Mouse (Mus musculus): ENCODE data around the gene Filip1l. TPM values are rescaled to one million over a fixed set of nuclear protein-coding genes. Genes with fewer than 3 reads are reported as not detected.

The Filip1l gene
- total RNA-seq, 1 experiment = 7.4 TPM

- in situ Hi-C loops (cut with MboI; ENCODE audit: low sequenced_read_pairs in 2 of 2, unreplicated experiment in 2 of 2) = no loop called here
- Histone ChIP-seq H3K4me3 (ENCODE audit: insufficient read depth in 1 of 2, low read depth in 1 of 2, low read length in 2 of 2, poor library complexity in 1 of 2, severe bottlenecking in 1 of 2) (no peak overlapping the region), H3K27ac (ENCODE audit: insufficient read depth, low read depth, low read length, poor library complexity, severe bottlenecking) (no peak overlapping the region), H3K9me3 (ENCODE audit: control insufficient read depth, insufficient read depth, low read depth, low read length) (no peaks in the 10 kb centered on the region), H3K9ac (ENCODE audit: insufficient read depth, low read depth, low read length, poor library complexity, severe bottlenecking) (no peak overlapping the region), H3K4me1 (ENCODE audit: control insufficient read depth in 2 of 2, insufficient read depth in 2 of 2, low read length in 2 of 2, poor library complexity in 1 of 2) (no peaks in the 10 kb centered on the region), H3K36me3 (ENCODE audit: control insufficient read depth, insufficient read depth, low read length, poor library complexity, severe bottlenecking) (no peaks in the 10 kb centered on the region)
- TF ChIP-seq ZC3H11A (IDR thresholded peaks at IDR 0.05; ENCODE audit: borderline replicate concordance, low read depth, low read length) (no peak), HCFC1 (IDR thresholded peaks at IDR 0.05; ENCODE audit: borderline replicate concordance, insufficient read depth, low read length) (no peak), ZNF384 (IDR thresholded peaks at IDR 0.05; ENCODE audit: low read depth, low read length) (no peak), MAFK (IDR thresholded peaks at IDR 0.05; ENCODE audit: insufficient read depth, low read depth, low read length) (no peak), CHD2 (IDR thresholded peaks at IDR 0.05; ENCODE audit: low read depth, low read length) (no peak)
- no peak for DNase-seq (ENCODE audit: low read depth, low spot score)
These were observed 40.3 kb downstream of the Filip1l start for GRCm38 (mm10) chr16:57393161-57393560.

- TF ChIP-seq ZNF384 (IDR thresholded peaks at IDR 0.05; ENCODE audit: low read depth, low read length) = no peak
- TF ChIP-seq HCFC1 (IDR thresholded peaks at IDR 0.05; ENCODE audit: borderline replicate concordance, insufficient read depth, low read length) = no peak
- no peak for TF ChIP-seq CHD2 (IDR thresholded peaks at IDR 0.05; ENCODE audit: low read depth, low read length)
- TF ChIP-seq MAFK (IDR thresholded peaks at IDR 0.05; ENCODE audit: insufficient read depth, low read depth, low read length) = no peak
- no peak for TF ChIP-seq ZC3H11A (IDR thresholded peaks at IDR 0.05; ENCODE audit: borderline replicate concordance, low read depth, low read length)
- no peak overlapping the region for H3K4me3 ChIP-seq (ENCODE audit: insufficient read depth in 1 of 2, low read depth in 1 of 2, low read length in 2 of 2, poor library complexity in 1 of 2, severe bottlenecking in 1 of 2)
- no peaks in the 10 kb centered on the region for H3K36me3 ChIP-seq (ENCODE audit: control insufficient read depth, insufficient read depth, low read length, poor library complexity, severe bottlenecking)
- no peak overlapping the region for H3K9ac ChIP-seq (ENCODE audit: insufficient read depth, low read depth, low read length, poor library complexity, severe bottlenecking)
- H3K9me3 ChIP-seq (ENCODE audit: control insufficient read depth, insufficient read depth, low read depth, low read length) = no peaks in the 10 kb centered on the region
- H3K27ac ChIP-seq (ENCODE audit: insufficient read depth, low read depth, low read length, poor library complexity, severe bottlenecking) = no peak overlapping the region
- in situ Hi-C loops (cut with MboI; ENCODE audit: low sequenced_read_pairs in 2 of 2, unreplicated experiment in 2 of 2) = no loop called here
- DNase-seq (ENCODE audit: low read depth, low spot score) = no peak
- peaks cover 0 to 2% of the 10 kb centered on the region in 2 experiments; a peak in 1 of 4 replicates for H3K4me1 ChIP-seq (ENCODE audit: control insufficient read depth in 2 of 2, insufficient read depth in 2 of 2, low read length in 2 of 2, poor library complexity in 1 of 2)
These were observed 43.4 kb downstream of the Filip1l start for GRCm38 (mm10) chr16:57396249-57396648.

- Histone ChIP-seq H3K4me1 (ENCODE audit: control insufficient read depth in 2 of 2, insufficient read depth in 2 of 2, low read length in 2 of 2, poor library complexity in 1 of 2) (peaks cover 0 to 2% of the 10 kb centered on the region in 2 experiments; a peak in 1 of 4 replicates), H3K9ac (ENCODE audit: insufficient read depth, low read depth, low read length, poor library complexity, severe bottlenecking) (no peak overlapping the region), H3K9me3 (ENCODE audit: control insufficient read depth, insufficient read depth, low read depth, low read length) (no peaks in the 10 kb centered on the region), H3K27ac (ENCODE audit: insufficient read depth, low read depth, low read length, poor library complexity, severe bottlenecking) (no peak overlapping the region), H3K36me3 (ENCODE audit: control insufficient read depth, insufficient read depth, low read length, poor library complexity, severe bottlenecking) (no peaks in the 10 kb centered on the region), H3K4me3 (ENCODE audit: insufficient read depth in 1 of 2, low read depth in 1 of 2, low read length in 2 of 2, poor library complexity in 1 of 2, severe bottlenecking in 1 of 2) (no peak overlapping the region)
- in situ Hi-C loops (cut with MboI; ENCODE audit: low sequenced_read_pairs in 2 of 2, unreplicated experiment in 2 of 2) = no loop called here
- DNase-seq (ENCODE audit: low read depth, low spot score) = no peak
- no peak for TF ChIP-seq HCFC1 (IDR thresholded peaks at IDR 0.05; ENCODE audit: borderline replicate concordance, insufficient read depth, low read length)
- TF ChIP-seq MAFK (IDR thresholded peaks at IDR 0.05; ENCODE audit: insufficient read depth, low read depth, low read length) = no peak
- no peak for TF ChIP-seq ZC3H11A (IDR thresholded peaks at IDR 0.05; ENCODE audit: borderline replicate concordance, low read depth, low read length)
- no peak for TF ChIP-seq ZNF384 (IDR thresholded peaks at IDR 0.05; ENCODE audit: low read depth, low read length)
- no peak for TF ChIP-seq CHD2 (IDR thresholded peaks at IDR 0.05; ENCODE audit: low read depth, low read length)
These were observed 45.0 kb downstream of the Filip1l start for GRCm38 (mm10) chr16:57397845-57398244.

GRCm38 (mm10) chr16:57398387-57399214 lies 45.7 kb downstream of the Filip1l start:
- no peak overlapping the region for H3K4me3 ChIP-seq (ENCODE audit: insufficient read depth in 1 of 2, low read depth in 1 of 2, low read length in 2 of 2, poor library complexity in 1 of 2, severe bottlenecking in 1 of 2)
- DNase-seq (ENCODE audit: low read depth, low spot score) = peak; percentile 48
- H3K27ac ChIP-seq (ENCODE audit: insufficient read depth, low read depth, low read length, poor library complexity, severe bottlenecking) = no peak overlapping the region
- TF ChIP-seq ZC3H11A (IDR thresholded peaks at IDR 0.05; ENCODE audit: borderline replicate concordance, low read depth, low read length) (no peak), MAFK (IDR thresholded peaks at IDR 0.05; ENCODE audit: insufficient read depth, low read depth, low read length) (no peak)
- peaks cover 0 to 2% of the 10 kb centered on the region in 2 experiments; a peak in 1 of 4 replicates for H3K4me1 ChIP-seq (ENCODE audit: control insufficient read depth in 2 of 2, insufficient read depth in 2 of 2, low read length in 2 of 2, poor library complexity in 1 of 2)
- no peak overlapping the region for H3K9ac ChIP-seq (ENCODE audit: insufficient read depth, low read depth, low read length, poor library complexity, severe bottlenecking)
- no peaks in the 10 kb centered on the region for H3K36me3 ChIP-seq (ENCODE audit: control insufficient read depth, insufficient read depth, low read length, poor library complexity, severe bottlenecking)
- in situ Hi-C loops (cut with MboI; ENCODE audit: low sequenced_read_pairs in 2 of 2, unreplicated experiment in 2 of 2) = no loop called here
- no peaks in the 10 kb centered on the region for H3K9me3 ChIP-seq (ENCODE audit: control insufficient read depth, insufficient read depth, low read depth, low read length)
